Mouse (Mus musculus): ENCODE measurements around the gene Erc1. TPM values are rescaled to one million over a fixed set of nuclear protein-coding genes. Genes with fewer than 3 reads are reported as not detected.

Gene Erc1
- polyA plus RNA-seq, 1 experiment from 2014 or later, result 12.6 TPM

- peaks cover 2% of the 10 kb centered on the region; the same call in 1 of the 2 replicates for H3K4me1 ChIP-seq (ENCODE audit: control insufficient read depth, insufficient read depth, low read length)
- no peak overlapping the region for H3K4me2 ChIP-seq (ENCODE audit: low read depth, low read length)
- H3K27me3 ChIP-seq (ENCODE audit: control insufficient read depth, insufficient read depth, low read length), result no peaks in the 10 kb centered on the region
- ATAC-seq (ENCODE audit: insufficient read depth, low FRiP score), result no peak
- H3K9me3 ChIP-seq (replicated peaks; ENCODE audit: control insufficient read depth, low read length), result no peaks in the 10 kb centered on the region
- H3K36me3 ChIP-seq (ENCODE audit: control insufficient read depth, insufficient read depth, low read length), result no peaks in the 10 kb centered on the region
- H3K4me3 ChIP-seq (replicated peaks; ENCODE audit: low read length), result no peak overlapping the region
- H3K27ac ChIP-seq (ENCODE audit: low read length), result no peak overlapping the region
- H3K9ac ChIP-seq (ENCODE audit: low read length), result no peak overlapping the region
- WGBS, result 87% methylated on average over 5 of the region's 5 CpGs
Measured at GRCm38 (mm10) chr6:119707911-119708310, 140.1 kb downstream of the Erc1 start.

- 65% methylated on average over 2 of the region's 2 CpGs for WGBS
- no peak overlapping the region for H3K27ac ChIP-seq (ENCODE audit: low read length)
Measured at GRCm38 (mm10) chr6:119704899-119705298, 143.1 kb downstream of the Erc1 start.

DNA sequence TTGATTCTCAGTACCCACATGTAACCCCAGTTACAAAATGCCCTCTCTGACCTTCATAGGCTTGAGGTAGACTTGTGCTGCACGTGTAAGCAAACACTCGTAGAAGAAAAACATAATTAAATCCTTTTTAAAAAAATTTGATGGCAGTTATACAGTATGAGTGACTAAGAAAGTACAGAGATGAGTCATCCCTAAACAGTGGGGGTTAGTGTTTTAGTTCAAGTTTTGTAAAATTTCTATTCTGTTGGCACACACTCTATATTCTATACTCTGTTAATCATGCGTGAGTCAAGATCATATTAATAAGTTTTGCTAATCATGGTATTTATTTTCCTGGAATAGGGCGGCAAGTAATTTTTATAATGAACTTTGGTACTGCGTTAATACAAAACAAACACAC, 155.2 kb downstream of the Erc1 start:
- Histone ChIP-seq H3K9me3 (replicated peaks; ENCODE audit: control insufficient read depth, low read length) (no peaks in the 10 kb centered on the region), H3K4me1 (ENCODE audit: control insufficient read depth, insufficient read depth, low read length) (no peaks in the 10 kb centered on the region)
- ATAC-seq (ENCODE audit: insufficient read depth, low FRiP score), result no peak

More at GRCm38 (mm10) chr6:119704899-119705298, 143.1 kb downstream of the Erc1 start:
- ATAC-seq (ENCODE audit: insufficient read depth, low FRiP score), result no peak
- H3K4me1 ChIP-seq (ENCODE audit: control insufficient read depth, insufficient read depth, low read length), result peaks cover 2% of the 10 kb centered on the region; the same call in 1 of the 2 replicates
- no peak overlapping the region for H3K4me3 ChIP-seq (replicated peaks; ENCODE audit: low read length)
- H3K4me2 ChIP-seq (ENCODE audit: low read depth, low read length), result no peak overlapping the region
- no peak overlapping the region for H3K9ac ChIP-seq (ENCODE audit: low read length)
- H3K9me3 ChIP-seq (replicated peaks; ENCODE audit: control insufficient read depth, low read length), result no peaks in the 10 kb centered on the region
- no peaks in the 10 kb centered on the region for H3K27me3 ChIP-seq (ENCODE audit: control insufficient read depth, insufficient read depth, low read length)
- H3K36me3 ChIP-seq (ENCODE audit: control insufficient read depth, insufficient read depth, low read length), result no peaks in the 10 kb centered on the region

GRCm38 (mm10) chr6:119686470-119686869, 161.5 kb downstream of the Erc1 start:
- Histone ChIP-seq H3K9me3 (replicated peaks; ENCODE audit: control insufficient read depth, low read length) (no peaks in the 10 kb centered on the region), H3K9ac (ENCODE audit: low read length) (no peak overlapping the region), H3K4me3 (replicated peaks; ENCODE audit: low read length) (no peak overlapping the region), H3K36me3 (ENCODE audit: control insufficient read depth, insufficient read depth, low read length) (no peaks in the 10 kb centered on the region), H3K27ac (ENCODE audit: low read length) (no peak overlapping the region), H3K27me3 (ENCODE audit: control insufficient read depth, insufficient read depth, low read length) (no peaks in the 10 kb centered on the region), H3K4me1 (ENCODE audit: control insufficient read depth, insufficient read depth, low read length) (no peaks in the 10 kb centered on the region), H3K4me2 (ENCODE audit: low read depth, low read length) (no peak overlapping the region)
- no peak for ATAC-seq (ENCODE audit: insufficient read depth, low FRiP score)

More for the DNA sequence above, 155.2 kb downstream of the Erc1 start:
- 85% methylated on average over 5 of the region's 5 CpGs for WGBS
- H3K36me3 ChIP-seq (ENCODE audit: control insufficient read depth, insufficient read depth, low read length), result no peaks in the 10 kb centered on the region
- H3K4me3 ChIP-seq (replicated peaks; ENCODE audit: low read length), result no peak overlapping the region
- H3K27ac ChIP-seq (ENCODE audit: low read length), result no peak overlapping the region
- no peak overlapping the region for H3K4me2 ChIP-seq (ENCODE audit: low read depth, low read length)
- no peaks in the 10 kb centered on the region for H3K27me3 ChIP-seq (ENCODE audit: control insufficient read depth, insufficient read depth, low read length)
- no peak overlapping the region for H3K9ac ChIP-seq (ENCODE audit: low read length)

DNA sequence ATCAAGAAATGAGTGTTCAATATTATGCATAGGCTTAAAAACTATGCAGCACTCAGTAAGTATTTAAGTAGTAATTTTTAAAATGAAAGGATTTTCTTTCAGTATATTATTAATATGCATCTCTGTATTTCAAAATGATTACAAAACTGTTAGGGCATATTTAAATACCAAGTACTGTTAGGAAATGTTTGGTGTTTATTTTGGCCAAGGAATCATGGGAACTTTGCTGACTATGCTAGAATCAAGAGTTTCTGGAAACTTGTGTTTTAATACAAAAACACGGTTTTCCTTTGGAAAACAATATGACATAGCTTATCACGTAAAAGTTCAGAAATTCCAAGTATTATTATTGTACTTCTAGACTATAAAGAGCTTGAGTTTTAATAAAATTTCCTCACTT, 167.2 kb downstream of the Erc1 start:
- Histone ChIP-seq H3K27me3 (ENCODE audit: control insufficient read depth, insufficient read depth, low read length) (no peaks in the 10 kb centered on the region), H3K4me3 (replicated peaks; ENCODE audit: low read length) (no peak overlapping the region), H3K36me3 (ENCODE audit: control insufficient read depth, insufficient read depth, low read length) (peaks cover 4% of the 10 kb centered on the region; the same call in 1 of the 2 replicates), H3K27ac (ENCODE audit: low read length) (no peak overlapping the region), H3K9ac (ENCODE audit: low read length) (no peak overlapping the region), H3K4me2 (ENCODE audit: low read depth, low read length) (no peak overlapping the region), H3K9me3 (replicated peaks; ENCODE audit: control insufficient read depth, low read length) (no peaks in the 10 kb centered on the region), H3K4me1 (ENCODE audit: control insufficient read depth, insufficient read depth, low read length) (no peaks in the 10 kb centered on the region)
- WGBS, result 94% methylated on average over 2 of the region's 2 CpGs
- ATAC-seq (ENCODE audit: insufficient read depth, low FRiP score), result no peak

GRCm38 (mm10) chr6:119674811-119675209, 173.2 kb downstream of the Erc1 start:
- Histone ChIP-seq H3K4me3 (replicated peaks; ENCODE audit: low read length) (no peak overlapping the region), H3K27ac (ENCODE audit: low read length) (no peak overlapping the region), H3K27me3 (ENCODE audit: control insufficient read depth, insufficient read depth, low read length) (no peaks in the 10 kb centered on the region), H3K4me1 (ENCODE audit: control insufficient read depth, insufficient read depth, low read length) (no peaks in the 10 kb centered on the region), H3K9me3 (replicated peaks; ENCODE audit: control insufficient read depth, low read length) (no peaks in the 10 kb centered on the region), H3K4me2 (ENCODE audit: low read depth, low read length) (no peak overlapping the region), H3K36me3 (ENCODE audit: control insufficient read depth, insufficient read depth, low read length) (peaks cover 4% of the 10 kb centered on the region; the same call in 1 of the 2 replicates), H3K9ac (ENCODE audit: low read length) (no peak overlapping the region)
- WGBS, result 86% methylated on average over 7 of the region's 7 CpGs
- ATAC-seq (ENCODE audit: insufficient read depth, low FRiP score), result no peak

DNA sequence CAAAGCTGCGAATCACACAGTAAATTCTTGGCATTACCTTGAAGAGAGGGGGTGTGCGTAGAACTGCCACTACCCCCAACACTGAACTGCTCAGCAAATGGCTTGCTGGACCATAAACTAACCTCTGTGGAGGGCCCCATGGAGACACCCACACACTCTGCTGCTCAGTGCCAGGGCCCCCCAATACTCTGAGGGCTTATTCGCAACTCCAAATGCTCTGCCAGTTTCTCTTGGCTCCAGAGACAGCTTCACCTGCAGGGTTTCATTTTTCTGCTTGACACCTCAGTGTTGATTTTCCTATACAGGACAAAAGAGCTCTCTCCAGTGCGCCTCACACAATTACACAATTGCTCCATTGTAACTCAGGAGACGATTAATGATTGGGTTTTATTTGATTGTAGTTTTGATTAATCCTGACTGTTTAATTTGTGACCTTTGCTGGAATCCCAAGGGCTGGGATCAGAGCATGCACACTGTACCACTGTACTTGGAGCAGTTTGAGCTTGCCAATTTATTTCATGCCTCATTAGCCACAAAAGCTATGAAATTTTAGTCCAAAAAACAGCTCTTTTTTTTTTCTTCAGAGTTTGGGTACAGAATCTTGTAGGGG, 173.7 kb downstream of the Erc1 start:
- ATAC-seq (ENCODE audit: insufficient read depth, low FRiP score), result no peak
- Histone ChIP-seq H3K27me3 (ENCODE audit: control insufficient read depth, insufficient read depth, low read length) (no peaks in the 10 kb centered on the region), H3K9ac (ENCODE audit: low read length) (no peak overlapping the region), H3K4me2 (ENCODE audit: low read depth, low read length) (no peak overlapping the region), H3K9me3 (replicated peaks; ENCODE audit: control insufficient read depth, low read length) (no peaks in the 10 kb centered on the region), H3K36me3 (ENCODE audit: control insufficient read depth, insufficient read depth, low read length) (peaks cover 4% of the 10 kb centered on the region; the same call in 1 of the 2 replicates), H3K4me1 (ENCODE audit: control insufficient read depth, insufficient read depth, low read length) (no peaks in the 10 kb centered on the region), H3K4me3 (replicated peaks; ENCODE audit: low read length) (no peak overlapping the region), H3K27ac (ENCODE audit: low read length) (no peak overlapping the region; the same call in 1 of the 2 replicates)
- 72% methylated on average over 5 of the region's 5 CpGs for WGBS

DNA sequence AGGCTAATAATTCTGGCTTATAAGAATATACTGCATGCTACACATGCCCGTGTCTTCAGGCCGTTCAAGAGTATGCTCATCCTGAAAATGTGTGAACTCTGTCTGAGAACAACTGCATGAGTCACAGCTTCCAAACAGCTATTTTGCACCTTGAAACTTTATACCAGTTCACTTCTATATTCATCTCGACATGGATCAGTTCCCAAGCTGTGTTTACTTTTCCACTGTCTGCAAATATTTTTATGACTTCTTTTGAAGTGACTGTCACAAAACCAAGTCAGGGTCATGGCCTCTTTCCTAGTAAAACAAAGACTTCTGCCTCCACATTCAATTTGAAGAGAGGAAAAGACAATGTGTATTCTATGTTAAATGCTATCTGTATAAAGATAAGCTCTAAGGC, 178.2 kb downstream of the Erc1 start:
- Histone ChIP-seq H3K4me3 (replicated peaks; ENCODE audit: low read length) (no peak overlapping the region), H3K27ac (ENCODE audit: low read length) (no peak overlapping the region), H3K4me1 (ENCODE audit: control insufficient read depth, insufficient read depth, low read length) (no peaks in the 10 kb centered on the region), H3K9me3 (replicated peaks; ENCODE audit: control insufficient read depth, low read length) (no peaks in the 10 kb centered on the region), H3K9ac (ENCODE audit: low read length) (no peak overlapping the region), H3K27me3 (ENCODE audit: control insufficient read depth, insufficient read depth, low read length) (no peaks in the 10 kb centered on the region), H3K4me2 (ENCODE audit: low read depth, low read length) (no peak overlapping the region), H3K36me3 (ENCODE audit: control insufficient read depth, insufficient read depth, low read length) (no peaks in the 10 kb centered on the region)
- ATAC-seq (ENCODE audit: insufficient read depth, low FRiP score), result no peak
- 38% methylated on average over 3 of the region's 3 CpGs for WGBS

GRCm38 (mm10) chr6:119662936-119663335, 185.0 kb downstream of the Erc1 start:
- Histone ChIP-seq H3K36me3 (ENCODE audit: control insufficient read depth, insufficient read depth, low read length) (no peaks in the 10 kb centered on the region), H3K27me3 (ENCODE audit: control insufficient read depth, insufficient read depth, low read length) (no peaks in the 10 kb centered on the region), H3K4me2 (ENCODE audit: low read depth, low read length) (no peak overlapping the region), H3K4me3 (replicated peaks; ENCODE audit: low read length) (no peak overlapping the region), H3K9ac (ENCODE audit: low read length) (no peak overlapping the region), H3K27ac (ENCODE audit: low read length) (no peak overlapping the region), H3K4me1 (ENCODE audit: control insufficient read depth, insufficient read depth, low read length) (no peaks in the 10 kb centered on the region), H3K9me3 (replicated peaks; ENCODE audit: control insufficient read depth, low read length) (no peaks in the 10 kb centered on the region)
- ATAC-seq (ENCODE audit: insufficient read depth, low FRiP score), result no peak
- 57% methylated on average over 2 of the region's 2 CpGs for WGBS
